Mouse (Mus musculus): ENCODE results near the gene Pard3b. TPM values are rescaled to one million over a fixed set of nuclear protein-coding genes. Genes with fewer than 3 reads are reported as not detected.

Pard3b gene
- polyA plus RNA-seq, 1 experiment from 2014 or later = 21.4 TPM

DNA sequence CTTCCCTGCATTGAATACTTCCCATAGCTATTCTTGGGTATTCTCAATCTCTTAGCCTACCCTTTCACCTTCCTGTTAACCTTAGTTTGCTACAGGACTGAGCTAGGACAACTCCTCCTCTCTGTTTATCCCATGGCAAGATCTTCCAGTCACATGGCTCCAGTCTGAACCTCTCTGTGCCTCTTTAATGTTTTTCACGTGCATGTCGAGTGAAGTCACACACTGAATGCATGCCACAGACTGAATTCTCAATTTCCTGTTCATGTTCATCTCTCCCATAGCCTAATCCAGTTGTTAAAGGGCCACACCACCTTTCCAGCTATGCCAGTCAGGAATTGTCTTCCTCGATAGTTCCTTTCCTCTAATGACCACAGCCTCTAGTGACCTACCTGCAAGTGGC lies 6.4 kb downstream of the Pard3b start:
- Histone ChIP-seq H3K4me2 (ENCODE audit: low read length) (no peak overlapping the region), H3K4me3 (replicated peaks; ENCODE audit: low read depth, low read length) (no peak overlapping the region), H3K27me3 (ENCODE audit: insufficient read depth, low read length) (no peaks in the 10 kb centered on the region), H3K36me3 (ENCODE audit: insufficient read depth, low read length) (no peaks in the 10 kb centered on the region), H3K9me3 (replicated peaks; ENCODE audit: low read length) (no peaks in the 10 kb centered on the region), H3K4me1 (replicated peaks; ENCODE audit: insufficient read depth, low read length) (0 out of 2 replicates have a peak, but pooled peaks cover 9% of the 10 kb centered on the region), H3K27ac (no peak overlapping the region), H3K9ac (ENCODE audit: low read depth, low read length) (no peak overlapping the region)
- TF ChIP-seq CTCF (IDR thresholded peaks at IDR 0.05; ENCODE audit: low read depth) = no peak
- no peak for DNase-seq (ENCODE audit: low spot score)
- WGBS = 69% methylated on average over 3 of the region's 3 CpGs
- no peak for ATAC-seq (replicated peaks; ENCODE audit: low FRiP score, low read depth)

DNA sequence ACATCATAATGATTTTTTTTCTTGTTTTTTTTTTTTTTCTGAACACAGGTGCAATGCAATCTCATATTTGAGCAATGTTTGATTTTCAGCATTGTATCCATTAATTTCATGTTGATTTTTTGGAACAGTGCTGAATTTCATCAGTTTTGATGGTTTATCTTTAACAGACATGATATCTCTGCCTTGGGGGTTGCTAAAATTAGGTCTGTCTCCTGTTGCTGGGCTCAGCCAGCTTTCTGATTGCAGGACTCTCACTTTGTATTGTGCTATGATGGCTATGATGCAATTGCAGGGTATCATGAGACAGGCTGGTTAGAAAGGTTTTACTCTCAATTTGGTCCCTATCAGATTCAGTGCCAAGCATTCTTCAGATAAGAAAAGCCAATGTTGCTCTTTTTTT lies 11.3 kb downstream of the Pard3b start:
- Histone ChIP-seq H3K4me2 (ENCODE audit: low read length) (no peak overlapping the region), H3K4me1 (replicated peaks; ENCODE audit: insufficient read depth, low read length) (0 out of 2 replicates have a peak, but pooled peaks cover 9% of the 10 kb centered on the region), H3K9me3 (replicated peaks; ENCODE audit: low read length) (no peaks in the 10 kb centered on the region), H3K27ac (no peak overlapping the region), H3K27me3 (ENCODE audit: insufficient read depth, low read length) (no peaks in the 10 kb centered on the region), H3K4me3 (replicated peaks; ENCODE audit: low read depth, low read length) (no peak overlapping the region), H3K9ac (ENCODE audit: low read depth, low read length) (no peak overlapping the region), H3K36me3 (ENCODE audit: insufficient read depth, low read length) (no peaks in the 10 kb centered on the region)
- TF ChIP-seq CTCF (IDR thresholded peaks at IDR 0.05; ENCODE audit: low read depth) = no peak
- DNase-seq (ENCODE audit: low spot score) = no peak
- ATAC-seq (replicated peaks; ENCODE audit: low FRiP score, low read depth) = no peak

DNA sequence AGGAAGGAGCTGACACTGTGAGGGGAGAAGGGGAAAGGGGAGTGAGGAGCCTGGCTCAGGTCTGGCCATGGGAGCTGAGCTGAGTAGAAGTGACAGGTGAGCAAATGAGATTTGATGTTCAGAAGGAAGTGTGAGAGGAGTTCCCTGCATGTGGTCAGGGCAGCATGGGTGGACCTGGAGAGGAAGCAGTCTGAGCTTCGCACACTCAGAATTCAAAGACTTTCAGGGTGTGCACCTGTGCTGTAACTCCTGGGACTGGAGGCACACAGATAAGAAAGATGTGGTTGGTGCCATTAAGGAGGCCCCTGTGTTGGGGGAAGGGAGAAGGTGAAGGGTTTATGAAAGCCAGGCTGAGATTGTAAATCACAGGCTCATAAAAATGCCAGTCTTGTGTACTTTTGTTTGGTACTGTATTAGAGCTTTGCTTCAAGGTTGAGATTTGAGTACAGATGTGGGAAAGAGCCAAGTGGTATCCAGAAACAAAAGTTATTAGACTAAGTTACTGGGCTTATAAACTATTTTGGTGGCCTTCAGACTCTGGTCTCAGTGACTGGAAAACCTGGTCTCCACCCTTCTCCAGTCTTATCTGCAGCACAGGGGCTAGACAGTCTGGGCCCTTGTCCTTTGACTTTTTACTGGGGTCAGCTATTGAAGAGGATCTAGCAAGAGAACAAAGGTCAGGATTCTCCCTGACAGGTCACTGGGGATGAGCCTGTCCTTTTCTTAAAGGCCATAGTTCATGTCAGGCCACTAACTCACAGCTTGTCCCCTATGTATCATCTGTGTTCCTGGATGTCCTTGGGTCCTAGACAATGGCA lies 13.0 kb downstream of the Pard3b start:
- no peaks in the 10 kb centered on the region for H3K9me3 ChIP-seq (replicated peaks; ENCODE audit: low read length)
- H3K4me3 ChIP-seq (replicated peaks; ENCODE audit: low read depth, low read length) = no peak overlapping the region
- TF ChIP-seq CTCF (IDR thresholded peaks at IDR 0.05; ENCODE audit: low read depth) = no peak
- no peak overlapping the region for H3K27ac ChIP-seq
- 0 out of 2 replicates have a peak, but pooled peaks cover 9% of the 10 kb centered on the region for H3K4me1 ChIP-seq (replicated peaks; ENCODE audit: insufficient read depth, low read length)
- peak; percentile 36; the same call in 1 of the 2 replicates for ATAC-seq (replicated peaks; ENCODE audit: low FRiP score, low read depth)
- DNase-seq (ENCODE audit: low spot score) = peak; percentile 22
- H3K9ac ChIP-seq (ENCODE audit: low read depth, low read length) = no peak overlapping the region
- no peak overlapping the region for H3K4me2 ChIP-seq (ENCODE audit: low read length)
- no peaks in the 10 kb centered on the region for H3K27me3 ChIP-seq (ENCODE audit: insufficient read depth, low read length)
- H3K36me3 ChIP-seq (ENCODE audit: insufficient read depth, low read length) = no peaks in the 10 kb centered on the region
- 45% methylated on average over 1 of the region's 1 CpGs for WGBS

DNA sequence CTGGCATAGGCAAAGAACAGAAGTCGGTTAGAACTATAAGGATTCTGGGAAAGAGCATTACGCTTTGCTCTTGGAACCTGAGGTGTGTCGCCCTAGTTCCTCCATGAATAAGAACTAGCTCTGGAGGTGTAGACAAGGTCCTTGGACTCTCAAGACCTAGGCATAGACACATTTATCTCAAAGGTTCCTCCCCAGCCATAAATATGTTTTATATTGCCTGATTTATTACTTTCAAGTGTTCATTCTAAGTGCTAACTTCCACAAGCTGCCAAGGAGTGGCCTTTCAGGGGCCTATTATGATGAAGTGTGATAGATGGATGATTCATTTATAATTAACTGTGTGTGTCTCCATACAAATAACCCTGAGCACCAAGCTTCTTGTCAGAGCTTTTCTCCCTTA lies 19.1 kb downstream of the Pard3b start:
- Histone ChIP-seq H3K27me3 (ENCODE audit: insufficient read depth, low read length) (no peaks in the 10 kb centered on the region), H3K9me3 (replicated peaks; ENCODE audit: low read length) (no peaks in the 10 kb centered on the region), H3K4me3 (replicated peaks; ENCODE audit: low read depth, low read length) (no peak overlapping the region), H3K36me3 (ENCODE audit: insufficient read depth, low read length) (no peaks in the 10 kb centered on the region), H3K4me2 (ENCODE audit: low read length) (no peak overlapping the region), H3K27ac (no peak overlapping the region), H3K4me1 (replicated peaks; ENCODE audit: insufficient read depth, low read length) (no peaks in the 10 kb centered on the region), H3K9ac (ENCODE audit: low read depth, low read length) (no peak overlapping the region)
- DNase-seq (ENCODE audit: low spot score) (no peak), ATAC-seq (replicated peaks; ENCODE audit: low FRiP score, low read depth) (no peak)
- no peak for TF ChIP-seq CTCF (IDR thresholded peaks at IDR 0.05; ENCODE audit: low read depth)
- 84% methylated on average over 3 of the region's 3 CpGs for WGBS

DNA sequence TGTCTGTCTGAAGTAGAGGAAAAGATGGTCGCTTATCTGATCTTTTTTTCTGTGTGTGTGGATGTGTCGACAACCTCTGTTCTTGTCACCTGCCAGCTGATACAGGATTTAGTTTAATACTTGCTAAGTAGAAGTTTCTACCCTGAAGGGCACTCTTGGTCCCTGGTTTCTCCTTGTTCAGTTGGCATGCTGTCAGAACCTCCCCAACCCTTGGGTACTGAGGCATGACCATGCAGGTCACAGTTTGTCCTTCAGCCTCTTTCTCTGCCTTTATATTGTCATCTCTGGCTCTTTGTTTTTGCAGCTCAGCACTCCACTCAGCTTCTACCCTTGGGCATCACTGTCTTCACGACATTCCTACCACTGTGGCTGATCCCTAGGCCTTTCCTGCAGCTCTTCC lies 21.3 kb downstream of the Pard3b start:
- no peak overlapping the region for H3K4me3 ChIP-seq (replicated peaks; ENCODE audit: low read depth, low read length)
- H3K36me3 ChIP-seq (ENCODE audit: insufficient read depth, low read length) = no peaks in the 10 kb centered on the region
- no peaks in the 10 kb centered on the region for H3K4me1 ChIP-seq (replicated peaks; ENCODE audit: insufficient read depth, low read length)
- no peaks in the 10 kb centered on the region for H3K9me3 ChIP-seq (replicated peaks; ENCODE audit: low read length)
- 82% methylated on average over 3 of the region's 3 CpGs for WGBS
- no peaks in the 10 kb centered on the region for H3K27me3 ChIP-seq (ENCODE audit: insufficient read depth, low read length)
- no peak for ATAC-seq (replicated peaks; ENCODE audit: low FRiP score, low read depth)
- no peak overlapping the region for H3K9ac ChIP-seq (ENCODE audit: low read depth, low read length)
- TF ChIP-seq CTCF (IDR thresholded peaks at IDR 0.05; ENCODE audit: low read depth) = no peak
- H3K4me2 ChIP-seq (ENCODE audit: low read length) = no peak overlapping the region
- H3K27ac ChIP-seq = no peak overlapping the region
- no peak for DNase-seq (ENCODE audit: low spot score)

DNA sequence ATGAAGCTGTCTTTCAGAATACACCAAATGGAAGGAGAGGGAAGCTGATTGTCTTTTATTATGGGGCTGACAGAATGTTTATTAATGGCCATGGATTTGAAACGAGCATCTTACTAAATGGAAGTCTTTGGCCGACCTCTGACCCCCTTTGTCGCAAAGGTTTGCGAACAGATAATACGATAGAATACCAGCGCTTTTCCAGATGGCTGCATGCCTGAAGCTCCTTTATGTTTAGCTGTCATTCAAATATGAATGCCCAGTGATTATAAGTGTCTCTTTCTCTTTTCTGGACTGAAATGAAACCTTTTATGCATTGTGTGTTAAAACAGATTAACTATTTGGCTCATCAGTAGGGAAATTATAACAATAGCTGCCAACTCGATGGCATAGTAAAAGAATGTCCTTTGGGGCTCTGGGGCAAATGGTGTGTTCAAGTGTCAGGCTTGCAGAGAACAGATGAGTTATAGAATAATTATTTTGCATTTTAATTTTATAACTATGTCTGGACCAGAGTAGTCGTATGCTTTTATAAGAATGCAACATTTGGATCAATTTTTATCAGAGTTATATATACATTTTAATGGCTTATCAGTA lies 46.7 kb downstream of the Pard3b start:
- DNase-seq (ENCODE audit: low spot score) (no peak), ATAC-seq (replicated peaks; ENCODE audit: low FRiP score, low read depth) (no peak)
- WGBS = 70% methylated on average over 8 of the region's 8 CpGs
- no peak for TF ChIP-seq CTCF (IDR thresholded peaks at IDR 0.05; ENCODE audit: low read depth)
- Histone ChIP-seq H3K36me3 (ENCODE audit: insufficient read depth, low read length) (no peaks in the 10 kb centered on the region), H3K4me1 (replicated peaks; ENCODE audit: insufficient read depth, low read length) (no peaks in the 10 kb centered on the region), H3K4me2 (ENCODE audit: low read length) (no peak overlapping the region), H3K27ac (no peak overlapping the region), H3K27me3 (ENCODE audit: insufficient read depth, low read length) (no peaks in the 10 kb centered on the region), H3K9me3 (replicated peaks; ENCODE audit: low read length) (no peaks in the 10 kb centered on the region), H3K4me3 (replicated peaks; ENCODE audit: low read depth, low read length) (no peak overlapping the region), H3K9ac (ENCODE audit: low read depth, low read length) (no peak overlapping the region)
